Mouse (Mus musculus) midbrain, embryonic 12.5 days (tissue): ENCODE data around the gene Mafb. TPM values are rescaled to one million over a fixed set of nuclear protein-coding genes. Genes with fewer than 3 reads are reported as not detected.
A peak's percentile ranks its signal among the peaks of the same experiment; 100 is the strongest.

Experiments
- ATAC-seq: fragments of 200-750 bp; cut with Nextera tagmentation; 2 replicates; pipeline ENCODE4 v1.8.0; 2017; ENCODE audit warnings: low read depth, moderate TSS enrichment, moderate library complexity; ENCODE audit not compliant: low FRiP score
- H3K27ac ChIP-seq: fragments of 300-500 bp; sonication (generic); replicated peaks from 2 replicates; pipeline ENCODE4 v1.5.1; 2016; ENCODE audit warnings: mild to moderate bottlenecking
- H3K27me3 ChIP-seq: fragments of 300-500 bp; sonication (generic); 2 replicates; pipeline ENCODE4 v1.6.1; 2016; ENCODE audit warnings: mild to moderate bottlenecking
- H3K36me3 ChIP-seq: fragments of 300-500 bp; sonication (generic); 2 replicates; pipeline ENCODE4 v1.6.1; 2016
- H3K4me1 ChIP-seq: fragments of 300-500 bp; sonication (generic); 2 replicates; pipeline ENCODE4 v1.6.1; 2016
- H3K4me2 ChIP-seq: fragments of 300-500 bp; sonication (generic); replicated peaks from 2 replicates; pipeline ENCODE4 v1.6.1; 2016; ENCODE audit warnings: mild to moderate bottlenecking, moderate library complexity
- H3K4me3 ChIP-seq: fragments of 300-500 bp; sonication (generic); 2 replicates; pipeline ENCODE4 v1.5.1; 2016; ENCODE audit warnings: mild to moderate bottlenecking
- H3K9ac ChIP-seq: fragments of 300-500 bp; sonication (generic); replicated peaks from 2 replicates; pipeline ENCODE4 v1.6.1; 2016; ENCODE audit warnings: mild to moderate bottlenecking, moderate library complexity
- H3K9me3 ChIP-seq: fragments of 300-500 bp; sonication (generic); 2 replicates; pipeline ENCODE4 v1.6.1; 2016; ENCODE audit warnings: mild to moderate bottlenecking
- WGBS: fragments of 180-500 bp; shearing (Covaris S2); methylation state at CpG from one replicate; pipeline ENCODE4 v1.1.7; 2016; 5-methylcytosine and 5-hydroxymethylcytosine counted together
- polyA plus RNA-seq: library from polyadenylated mRNA; unstranded; fragments of >200 nt; fragmentation: Nextera tagmentation; extraction: Ambion mirVana; gene quantifications from 2 replicates; pipeline ENCODE4 v1.2.1, GENCODE M21; 2016

The Mafb gene
- polyA plus RNA-seq, 1 experiment from 2014 or later: 8.8 TPM

GRCm38 (mm10) chr2:160340121-160340520, 26.7 kb downstream of the Mafb start:
- Histone ChIP-seq H3K36me3 (no peaks in the 10 kb centered on the region), H3K4me2 (no peak overlapping the region), H3K4me1 (no peaks in the 10 kb centered on the region), H3K27me3 (no peaks in the 10 kb centered on the region), H3K4me3 (no peak overlapping the region), H3K9ac (no peak overlapping the region), H3K9me3 (no peaks in the 10 kb centered on the region), H3K27ac (no peak overlapping the region)
- 70% methylated on average over 4 of the region's 4 CpGs for WGBS
- no peak for ATAC-seq

GRCm38 (mm10) chr2:160339595-160339994, 27.3 kb downstream of the Mafb start:
- Histone ChIP-seq H3K27me3 (no peaks in the 10 kb centered on the region), H3K36me3 (no peaks in the 10 kb centered on the region), H3K4me2 (no peak overlapping the region), H3K9ac (no peak overlapping the region), H3K9me3 (no peaks in the 10 kb centered on the region), H3K27ac (no peak overlapping the region), H3K4me1 (no peaks in the 10 kb centered on the region), H3K4me3 (no peak overlapping the region)
- no peak for ATAC-seq
- 91% methylated on average over 5 of the region's 5 CpGs for WGBS

GRCm38 (mm10) chr2:160336053-160336452, 30.8 kb downstream of the Mafb start:
- Histone ChIP-seq H3K9ac (0 out of 2 replicates have a peak overlapping the region, but pooled peaks have one; percentile 6), H3K27me3 (no peaks in the 10 kb centered on the region), H3K4me3 (no peak overlapping the region), H3K36me3 (no peaks in the 10 kb centered on the region), H3K4me2 (no peak overlapping the region), H3K9me3 (no peaks in the 10 kb centered on the region), H3K4me1 (no peaks in the 10 kb centered on the region), H3K27ac (no peak overlapping the region)
- no peak for ATAC-seq
- WGBS: 72% methylated on average over 2 of the region's 2 CpGs

- Histone ChIP-seq H3K4me2 (no peak overlapping the region), H3K27ac (no peak overlapping the region), H3K36me3 (no peaks in the 10 kb centered on the region), H3K9ac (no peak overlapping the region), H3K9me3 (no peaks in the 10 kb centered on the region), H3K4me3 (no peak overlapping the region), H3K4me1 (no peaks in the 10 kb centered on the region), H3K27me3 (no peaks in the 10 kb centered on the region)
- no peak for ATAC-seq
- 73% methylated on average over 1 of the region's 1 CpGs for WGBS
Observed at GRCm38 (mm10) chr2:160335043-160335442, 31.8 kb downstream of the Mafb start.

GRCm38 (mm10) chr2:160334111-160334661, 32.7 kb downstream of the Mafb start, which contains the start of gene Gm826:
Gm826 (minus strand) TSS chr2:160334162.
- Histone ChIP-seq H3K27ac (no peak within 1 kb of the TSS), H3K4me2 (no peak within 1 kb of the TSS), H3K27me3 (no peaks in the 10 kb centered on the region), H3K36me3 (no peaks in the 10 kb centered on the region), H3K9me3 (no peaks in the 10 kb centered on the region), H3K9ac (no peak within 1 kb of the TSS), H3K4me3 (no peak within 1 kb of the TSS), H3K4me1 (peaks cover 2% of the 10 kb centered on the region; the same call in 1 of the 2 replicates)
- ATAC-seq: no peak
- 68% methylated on average over 4 of the region's 4 CpGs for WGBS

GRCm38 (mm10) chr2:160332516-160333325, 34.1 kb downstream of the Mafb start:
- Histone ChIP-seq H3K27ac (no peak overlapping the region), H3K27me3 (no peaks in the 10 kb centered on the region), H3K4me1 (peaks cover 10% of the 10 kb centered on the region; the same call in 1 of the 2 replicates), H3K4me3 (no peak overlapping the region), H3K9ac (no peak overlapping the region), H3K36me3 (no peaks in the 10 kb centered on the region), H3K9me3 (no peaks in the 10 kb centered on the region), H3K4me2 (no peak overlapping the region)
- no peak for ATAC-seq
- 88% methylated on average over 12 of the region's 12 CpGs for WGBS

- H3K4me1 ChIP-seq: peaks cover 10% of the 10 kb centered on the region; the same call in 1 of the 2 replicates
- no peak for ATAC-seq
- H3K4me3 ChIP-seq: no peak overlapping the region
- no peaks in the 10 kb centered on the region for H3K36me3 ChIP-seq
- no peak overlapping the region for H3K4me2 ChIP-seq
- no peaks in the 10 kb centered on the region for H3K9me3 ChIP-seq
- no peak overlapping the region for H3K27ac ChIP-seq
- WGBS: 58% methylated on average over 9 of the region's 9 CpGs
- no peaks in the 10 kb centered on the region for H3K27me3 ChIP-seq
- no peak overlapping the region for H3K9ac ChIP-seq
Observed at GRCm38 (mm10) chr2:160328886-160329285, 38.0 kb downstream of the Mafb start.

GRCm38 (mm10) chr2:160327716-160328115, 39.1 kb downstream of the Mafb start:
- no peaks in the 10 kb centered on the region for H3K36me3 ChIP-seq
- no peak overlapping the region for H3K4me3 ChIP-seq
- H3K9ac ChIP-seq: no peak overlapping the region
- H3K4me2 ChIP-seq: no peak overlapping the region
- H3K4me1 ChIP-seq: peaks cover 10% of the 10 kb centered on the region; the same call in 1 of the 2 replicates
- no peaks in the 10 kb centered on the region for H3K27me3 ChIP-seq
- 80% methylated on average over 4 of the region's 4 CpGs for WGBS
- ATAC-seq: no peak
- H3K9me3 ChIP-seq: no peaks in the 10 kb centered on the region
- no peak overlapping the region for H3K27ac ChIP-seq

GRCm38 (mm10) chr2:160327167-160327566, 39.7 kb downstream of the Mafb start:
- Histone ChIP-seq H3K9me3 (no peaks in the 10 kb centered on the region), H3K4me1 (peaks cover 10% of the 10 kb centered on the region; the same call in 1 of the 2 replicates), H3K9ac (no peak overlapping the region), H3K4me3 (no peak overlapping the region), H3K27me3 (no peaks in the 10 kb centered on the region), H3K36me3 (no peaks in the 10 kb centered on the region), H3K27ac (no peak overlapping the region), H3K4me2 (no peak overlapping the region)
- WGBS: 61% methylated on average over 4 of the region's 4 CpGs
- no peak for ATAC-seq

- Histone ChIP-seq H3K27ac (no peak overlapping the region), H3K4me2 (no peak overlapping the region), H3K4me1 (peaks cover 10% of the 10 kb centered on the region; the same call in 1 of the 2 replicates), H3K4me3 (no peak overlapping the region), H3K27me3 (no peaks in the 10 kb centered on the region), H3K36me3 (no peaks in the 10 kb centered on the region), H3K9ac (no peak overlapping the region), H3K9me3 (no peaks in the 10 kb centered on the region)
- ATAC-seq: no peak
- 85% methylated on average over 6 of the region's 6 CpGs for WGBS
Observed at GRCm38 (mm10) chr2:160325105-160325644, 41.7 kb downstream of the Mafb start.

GRCm38 (mm10) chr2:160321829-160322228, 45.0 kb downstream of the Mafb start:
- no peaks in the 10 kb centered on the region for H3K4me1 ChIP-seq
- 57% methylated on average over 4 of the region's 4 CpGs for WGBS
- no peak overlapping the region for H3K9ac ChIP-seq

GRCm38 (mm10) chr2:160318255-160318654, 48.6 kb downstream of the Mafb start:
- no peak overlapping the region for H3K27ac ChIP-seq
- H3K4me1 ChIP-seq: peaks cover 5% of the 10 kb centered on the region; the same call in 1 of the 2 replicates
- H3K27me3 ChIP-seq: no peaks in the 10 kb centered on the region
- WGBS: 86% methylated on average over 4 of the region's 4 CpGs
- no peak for ATAC-seq
- H3K9me3 ChIP-seq: no peaks in the 10 kb centered on the region
- H3K9ac ChIP-seq: no peak overlapping the region
- no peak overlapping the region for H3K4me3 ChIP-seq
- H3K36me3 ChIP-seq: no peaks in the 10 kb centered on the region
- no peak overlapping the region for H3K4me2 ChIP-seq

More at GRCm38 (mm10) chr2:160321829-160322228, 45.0 kb downstream of the Mafb start:
- no peaks in the 10 kb centered on the region for H3K27me3 ChIP-seq
- H3K4me3 ChIP-seq: no peak overlapping the region
- no peaks in the 10 kb centered on the region for H3K36me3 ChIP-seq
- no peak overlapping the region for H3K27ac ChIP-seq
- H3K4me2 ChIP-seq: no peak overlapping the region
- H3K9me3 ChIP-seq: no peaks in the 10 kb centered on the region
- no peak for ATAC-seq
